Mouse (Mus musculus): Measurements from ENCODE around the gene Ace2. TPM values are rescaled to one million over a fixed set of nuclear protein-coding genes. Genes with fewer than 3 reads are reported as not detected.

Ace2 gene
- total RNA-seq (2023): not detected

DNA sequence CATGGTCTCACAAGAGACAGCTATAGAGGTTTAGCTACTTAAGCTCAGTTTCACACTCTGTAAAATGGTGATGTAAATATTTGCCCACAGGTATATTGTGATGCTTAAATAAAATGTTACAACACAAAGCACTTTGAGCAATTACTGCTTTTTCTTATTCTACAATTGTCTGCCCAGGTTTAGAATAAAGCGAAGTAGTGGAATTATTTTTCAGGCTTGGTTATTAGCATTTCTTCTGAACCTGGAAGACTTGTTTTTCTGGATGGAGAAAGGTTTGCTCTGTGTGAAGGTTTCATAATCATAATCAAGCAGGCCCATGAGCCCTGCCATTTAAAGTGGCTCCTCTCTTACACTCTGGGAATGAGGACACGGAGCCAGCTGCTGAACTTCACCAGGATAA, at the start of gene Ace2:
Gene Ace2 (plus strand): TSS at position 301 of the 400 bp plus-strand sequence.

Other genes starting within 250 kb of the Ace2 start
- gene Ap1s2, start 230.3 kb upstream of the Ace2 start, total RNA-seq (2023): 12.5 TPM
- gene Zrsr2, start 180.7 kb upstream of the Ace2 start, total RNA-seq (2023): 59.9 TPM
- gene Car5b, start 111.3 kb upstream of the Ace2 start, total RNA-seq (2023): 0.15 TPM
- gene Siah1b, start 62.8 kb upstream of the Ace2 start, total RNA-seq (2023): 6.2 TPM
- not detected for gene Cltrn, start 50.5 kb upstream of the Ace2 start, total RNA-seq (2023)
- gene Bmx, start 118.9 kb downstream of the Ace2 start, total RNA-seq (2023): not detected
- not detected for gene Pir, start 130.0 kb downstream of the Ace2 start, total RNA-seq (2023)
- not detected for gene Vegfd, start 234.0 kb downstream of the Ace2 start, total RNA-seq (2023)